Mouse (Mus musculus) adipocyte (in vitro differentiated cells): Measurements from ENCODE around the gene Tigd3.

ENCODE experiments used
- DNase-seq: peaks from one replicate; pipeline ENCODE4 v3.0.0-alpha.2; 2016; ENCODE audit warnings: low spot score

The Tigd3 gene

DNA sequence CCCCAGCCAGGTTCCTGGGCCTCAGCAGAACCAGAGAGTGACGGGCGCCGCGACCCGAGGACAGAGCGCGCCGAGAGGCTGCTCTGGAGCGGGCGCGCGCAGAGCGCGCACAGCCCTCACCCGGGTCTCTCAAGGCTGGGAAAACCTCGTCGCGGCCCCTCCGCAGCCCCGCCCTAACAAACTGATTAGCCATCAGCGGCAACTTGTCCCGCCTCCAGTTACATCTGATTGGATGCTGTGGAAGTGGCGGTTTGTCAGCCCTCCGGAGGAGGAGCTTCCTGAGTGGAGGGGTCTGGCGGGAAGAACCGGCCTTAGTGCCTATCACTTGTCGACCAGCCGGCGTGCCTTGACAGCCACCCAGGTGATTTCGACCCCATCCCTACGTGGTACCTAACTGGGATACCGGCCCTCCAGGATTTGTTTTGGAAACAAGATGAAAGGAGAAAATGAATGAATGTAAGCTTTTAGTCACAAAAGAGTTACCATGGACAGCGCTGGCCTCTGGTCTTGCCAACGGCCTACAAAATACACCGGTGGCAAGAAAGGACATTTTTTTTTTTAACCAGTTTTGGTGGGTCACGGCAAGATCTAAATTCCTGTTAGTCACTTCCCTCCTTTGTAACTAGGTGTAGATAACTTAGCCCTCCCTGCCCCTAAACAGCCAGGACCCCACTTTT lies at the start of gene Tigd3:
Gene Tigd3, minus strand, starts transcription at position 148 of the 677 bp plus-strand sequence.
- peak; percentile 83 for DNase-seq

DNA sequence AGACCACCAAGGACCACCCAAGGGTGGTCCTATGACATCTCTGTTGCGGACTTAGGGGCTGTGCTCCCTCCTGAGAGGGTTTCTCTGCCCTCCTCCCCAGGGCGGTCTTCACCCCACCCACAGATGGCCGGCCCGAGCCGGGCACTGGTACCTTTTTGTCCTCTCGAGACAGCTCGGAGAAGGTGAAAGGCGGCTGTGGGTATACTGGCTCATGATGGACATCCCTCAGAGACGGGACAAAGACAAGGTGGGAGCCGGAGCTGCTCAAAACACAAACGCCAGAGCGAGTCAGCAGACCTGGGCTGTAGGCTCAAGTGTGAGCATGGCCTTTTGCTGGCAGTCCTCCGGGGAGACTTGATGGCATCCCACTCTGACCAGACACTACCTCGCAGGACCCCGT lies 49.5 kb upstream of the Tigd3 start:
- no peak for DNase-seq

DNA sequence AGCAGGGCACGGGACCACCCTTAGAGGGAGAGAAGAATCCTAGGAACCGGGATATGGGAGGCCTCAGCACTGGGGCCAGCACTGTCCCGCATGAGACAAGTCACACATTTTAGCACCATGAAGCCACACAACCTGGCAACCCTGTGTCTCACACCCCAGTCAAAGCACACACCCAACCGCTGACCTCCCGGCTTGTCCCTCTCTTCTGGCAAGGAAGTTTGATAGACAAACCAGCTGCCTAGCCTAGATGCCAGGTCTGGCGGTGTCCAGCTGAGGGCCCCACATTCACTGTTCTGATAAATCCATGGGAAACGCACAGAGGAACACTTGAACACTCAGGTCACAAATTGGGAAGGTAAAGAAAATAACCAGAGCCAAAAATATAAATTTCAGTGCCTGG lies 48.6 kb upstream of the Tigd3 start:
- DNase-seq: no peak

DNA sequence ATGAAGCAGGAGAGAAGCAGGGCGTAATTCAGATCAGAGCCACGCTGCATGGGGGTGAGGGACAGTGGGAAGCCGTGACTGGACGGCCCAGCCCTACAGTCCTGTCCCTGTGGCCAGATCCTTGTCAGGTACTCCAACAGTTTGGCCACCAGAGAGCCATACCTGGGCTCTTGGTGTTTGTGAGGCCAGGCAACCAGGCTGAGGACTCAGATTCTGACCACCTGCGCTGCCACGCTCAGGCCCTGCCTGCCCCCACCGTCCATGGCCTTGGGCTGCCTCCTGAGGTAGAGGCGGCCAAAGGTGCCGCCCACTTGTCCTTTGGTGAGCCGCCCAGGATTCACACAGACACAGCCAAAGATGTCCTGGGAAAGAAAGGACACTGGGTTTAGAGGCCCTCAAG lies 46.7 kb upstream of the Tigd3 start:
- no peak for DNase-seq

DNA sequence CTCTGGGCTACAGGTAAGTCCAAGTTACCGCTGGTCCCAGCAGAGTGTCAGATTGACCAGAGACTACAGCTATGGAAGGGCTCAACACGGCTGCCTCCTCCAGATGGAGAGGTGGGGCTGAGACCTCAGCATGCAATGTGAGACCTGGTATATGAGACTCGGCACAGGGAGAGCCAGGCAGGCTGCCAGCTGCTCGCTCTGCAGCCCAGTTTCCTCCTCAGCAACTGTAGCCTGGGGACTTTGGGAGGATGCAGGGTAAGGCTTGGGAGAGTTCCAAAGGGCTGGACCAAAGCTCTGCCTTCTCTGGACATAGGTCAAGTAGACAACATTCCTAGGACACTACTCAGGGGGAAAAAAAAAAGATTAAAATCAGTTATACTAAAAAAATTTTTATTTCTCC lies 46.2 kb upstream of the Tigd3 start:
- peak; percentile 96 for DNase-seq

DNA sequence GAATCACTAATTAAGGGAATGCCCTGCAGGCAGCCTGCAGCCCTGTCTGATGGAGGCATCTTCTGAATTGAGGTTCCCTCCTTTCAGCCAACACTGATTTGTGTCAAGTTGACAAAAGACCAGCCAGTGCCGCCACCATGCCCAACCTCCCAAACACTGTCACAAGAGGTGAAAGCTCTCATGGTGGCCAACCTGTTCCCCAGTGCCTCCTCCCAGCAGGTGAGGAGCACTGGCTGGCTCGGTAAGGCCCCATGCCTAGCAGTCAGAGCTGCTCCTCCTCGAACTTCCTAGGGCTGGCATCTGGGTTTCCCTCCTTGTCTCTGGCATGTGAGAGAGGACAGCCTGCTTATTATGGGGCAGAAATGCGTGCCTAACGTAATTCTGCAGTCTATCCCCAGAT lies 45.8 kb upstream of the Tigd3 start:
- DNase-seq: no peak

DNA sequence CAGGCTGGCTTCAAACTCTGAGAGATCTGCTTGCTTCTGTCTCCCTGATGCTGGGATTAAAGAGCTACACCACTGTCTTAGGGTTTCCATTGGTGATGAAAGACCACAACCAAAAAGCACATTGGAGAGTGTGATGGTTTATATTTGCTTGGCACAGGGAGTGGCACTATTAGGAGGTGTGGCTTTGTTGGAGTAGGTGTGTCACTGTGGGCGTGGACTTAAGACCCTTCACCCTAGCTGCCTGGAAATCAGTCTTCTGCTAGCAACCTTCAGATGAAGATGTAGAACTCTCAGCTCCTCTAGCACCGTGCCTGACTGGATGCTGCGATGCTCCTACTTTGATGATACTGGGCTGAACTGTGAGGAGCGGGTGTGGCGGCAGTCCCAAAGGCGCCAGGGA lies 44.6 kb upstream of the Tigd3 start:
- no peak for DNase-seq

DNA sequence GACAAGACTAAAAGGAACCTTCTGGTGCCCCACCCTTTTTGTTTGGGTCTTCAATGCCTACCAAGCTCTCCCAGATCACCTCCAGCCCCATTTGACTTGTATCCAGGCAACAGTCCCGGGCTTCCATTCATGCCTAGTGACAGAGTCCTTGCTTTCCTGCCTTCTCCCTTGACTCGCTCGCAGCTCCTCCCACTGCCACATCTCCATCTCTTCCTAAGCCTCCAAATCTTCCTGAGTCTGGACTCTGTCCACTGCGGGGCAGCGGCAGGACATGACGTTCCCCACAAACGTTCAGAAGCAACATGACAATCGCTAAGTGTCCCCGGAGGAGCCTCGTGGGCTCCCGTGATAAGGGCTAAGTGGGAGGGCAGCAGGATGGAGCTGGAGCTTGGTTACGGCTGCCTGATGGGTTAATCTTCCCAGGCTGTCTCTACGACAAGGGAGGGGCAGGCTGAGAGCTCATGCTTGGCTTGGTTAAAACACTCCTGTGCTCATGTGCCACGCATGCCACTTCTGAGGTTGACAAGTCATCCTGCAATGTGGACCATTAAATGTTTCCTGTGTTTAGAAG lies 44.0 kb upstream of the Tigd3 start:
- no peak for DNase-seq

DNA sequence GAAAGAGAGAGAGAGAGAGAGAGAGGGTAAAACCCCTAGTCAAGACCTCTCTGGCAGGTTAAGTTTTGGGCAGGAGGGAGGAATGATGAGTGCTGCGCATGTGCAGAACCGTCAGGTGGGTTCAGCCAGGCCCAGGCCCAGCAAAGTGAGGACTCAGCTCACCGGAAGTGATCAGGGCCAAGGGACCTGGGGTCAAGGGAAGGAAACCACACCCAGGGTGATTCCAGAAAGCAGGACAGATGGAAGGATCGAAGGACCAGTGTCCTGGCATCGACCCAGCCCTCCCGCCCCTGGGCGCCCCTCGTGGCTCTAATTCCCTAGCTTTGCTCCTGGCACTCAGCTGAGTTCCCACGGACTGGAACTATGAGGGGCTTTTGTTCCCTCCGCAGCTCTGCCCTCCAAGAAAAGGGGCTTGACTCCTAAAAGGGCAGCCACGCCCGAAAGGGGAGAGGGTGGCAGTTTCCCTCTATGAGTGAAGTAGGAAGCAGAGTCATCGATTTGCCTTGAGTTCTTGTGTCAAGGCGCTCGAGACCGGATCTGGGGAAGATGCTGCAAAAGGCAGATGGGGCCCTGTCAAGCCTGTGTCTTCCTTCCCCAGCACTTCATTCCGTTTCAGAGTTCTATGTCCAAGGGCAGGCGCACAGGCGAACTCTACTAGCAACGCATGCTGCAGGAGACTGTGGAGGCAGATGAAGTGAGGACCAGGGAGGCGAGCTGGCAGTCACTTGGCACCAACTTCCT lies 43.3 kb upstream of the Tigd3 start:
- no peak for DNase-seq

DNA sequence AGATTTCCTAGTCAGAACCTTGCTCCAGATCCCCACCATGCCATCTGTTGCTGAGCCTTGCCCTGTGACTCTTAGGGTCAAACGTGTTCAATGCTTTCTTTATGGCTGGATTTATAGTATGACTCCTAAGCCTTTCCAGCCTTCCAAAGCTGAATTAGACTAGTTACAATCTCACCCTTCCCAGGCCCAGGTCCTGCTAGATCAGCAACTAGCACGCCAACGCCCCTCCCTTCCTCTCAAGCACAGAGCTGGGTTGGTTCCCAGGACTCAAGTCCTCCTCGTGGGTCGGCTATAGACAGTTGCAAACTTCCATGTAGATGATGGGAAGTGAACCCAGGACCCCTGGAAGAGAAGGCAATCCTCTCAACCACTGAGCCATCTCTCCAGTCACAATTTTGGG lies 41.7 kb upstream of the Tigd3 start:
- DNase-seq: no peak

DNA sequence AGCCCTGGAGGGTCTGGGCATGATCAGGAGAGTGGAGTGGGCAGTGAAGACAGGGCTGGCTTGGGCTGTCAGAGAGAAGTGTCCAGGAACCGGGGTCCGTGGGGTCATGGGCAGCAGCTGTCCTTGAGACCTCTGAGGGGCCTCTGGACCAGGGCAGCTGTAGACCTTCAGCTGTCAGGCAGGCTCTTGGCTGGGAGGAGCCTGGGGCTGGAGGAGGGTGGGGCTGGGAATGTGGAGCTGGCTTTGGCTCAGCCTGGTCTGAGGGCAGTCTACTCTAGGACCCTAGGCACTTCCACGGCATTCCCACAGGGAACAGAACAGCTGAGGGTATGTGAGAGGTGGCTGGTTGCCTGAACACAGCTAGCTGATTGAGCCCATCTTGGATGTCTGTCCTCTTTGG lies 41.3 kb upstream of the Tigd3 start:
- DNase-seq: no peak

DNA sequence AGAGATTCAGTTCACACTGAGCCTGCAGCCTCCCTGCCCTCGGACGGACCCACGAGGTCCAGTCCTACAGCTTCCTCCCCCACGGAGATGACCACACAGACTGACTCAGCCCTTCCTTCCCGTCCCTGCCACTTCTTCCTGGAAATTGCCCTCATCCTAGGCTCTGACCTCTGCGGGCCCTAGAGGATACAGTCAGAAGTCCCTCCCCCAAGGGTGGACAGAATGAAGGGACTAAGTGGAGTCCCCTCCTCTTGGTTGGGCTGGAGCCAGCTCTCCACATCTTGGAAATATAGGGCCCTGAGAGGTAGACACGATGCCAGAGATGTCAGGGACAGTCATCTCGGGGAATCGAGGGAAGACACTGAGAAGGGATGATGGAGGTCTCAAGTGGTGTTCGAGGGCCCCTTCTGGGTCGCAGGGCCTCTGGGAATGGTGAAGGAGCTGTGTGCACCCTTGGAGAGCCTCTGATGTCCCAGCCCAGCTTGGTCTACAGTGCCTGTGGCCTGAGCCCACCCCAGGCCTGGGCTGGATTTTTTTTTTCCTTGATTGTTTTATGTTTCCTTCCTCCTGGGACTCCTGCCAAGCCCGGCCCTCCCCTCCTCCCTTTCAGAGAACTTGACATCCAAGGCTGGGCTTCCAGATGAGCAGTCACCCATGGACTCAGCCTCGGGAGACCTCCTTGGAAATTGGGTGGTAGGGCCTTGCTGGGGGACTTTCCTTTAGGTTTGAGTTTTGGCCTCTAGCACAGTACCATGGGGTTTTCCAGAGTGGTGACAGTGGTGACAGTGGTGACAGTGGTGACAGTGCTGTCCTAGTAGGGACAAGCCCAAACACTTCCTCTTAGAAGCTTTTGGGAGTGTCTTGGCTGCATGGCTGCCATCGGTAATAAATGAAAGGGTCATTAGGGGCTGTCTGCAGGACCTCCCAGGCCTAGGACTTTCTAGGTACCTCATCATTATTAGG lies 36.0 kb upstream of the Tigd3 start:
- peak; percentile 54 for DNase-seq

DNA sequence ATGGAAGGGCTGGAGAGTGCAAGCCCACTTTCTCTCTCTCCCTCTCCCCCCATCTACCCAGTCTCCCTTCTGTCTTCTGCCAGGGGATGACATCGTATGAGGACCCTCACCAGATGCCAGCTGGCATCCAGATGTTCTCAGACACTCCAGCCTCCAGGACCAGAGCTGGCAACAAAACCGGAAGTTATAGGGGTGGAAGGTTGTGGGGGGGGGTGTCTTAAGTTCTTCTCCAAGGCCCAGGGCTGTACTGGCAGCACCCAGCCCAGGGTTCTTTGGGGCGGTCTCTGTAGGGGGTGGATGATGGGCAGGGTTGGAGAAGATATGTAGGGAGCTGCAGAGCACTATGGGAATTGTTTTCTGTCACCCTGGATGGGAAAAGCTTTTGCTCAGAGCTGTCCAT lies 34.6 kb upstream of the Tigd3 start:
- DNase-seq: peak; percentile 84

DNA sequence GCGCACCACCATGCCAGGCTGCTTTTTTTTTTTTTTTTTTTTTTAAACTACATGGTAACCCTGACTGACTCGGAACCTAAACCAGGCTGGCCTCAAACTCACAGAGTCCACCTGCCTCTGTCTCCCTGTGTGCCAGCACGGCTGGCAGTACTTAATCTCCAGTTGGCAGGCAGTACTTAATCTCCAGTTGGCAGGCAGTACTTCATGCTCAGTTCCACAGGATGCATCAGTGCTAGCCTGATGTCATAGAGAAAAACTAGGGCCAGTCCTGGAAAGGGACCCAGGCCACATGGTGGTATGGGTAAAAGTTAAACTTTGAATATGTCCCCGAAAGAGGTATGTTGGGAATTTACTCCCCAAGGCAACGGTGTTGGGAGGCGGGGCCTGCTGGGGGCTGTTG lies 34.2 kb upstream of the Tigd3 start:
- DNase-seq: peak; percentile 77

DNA sequence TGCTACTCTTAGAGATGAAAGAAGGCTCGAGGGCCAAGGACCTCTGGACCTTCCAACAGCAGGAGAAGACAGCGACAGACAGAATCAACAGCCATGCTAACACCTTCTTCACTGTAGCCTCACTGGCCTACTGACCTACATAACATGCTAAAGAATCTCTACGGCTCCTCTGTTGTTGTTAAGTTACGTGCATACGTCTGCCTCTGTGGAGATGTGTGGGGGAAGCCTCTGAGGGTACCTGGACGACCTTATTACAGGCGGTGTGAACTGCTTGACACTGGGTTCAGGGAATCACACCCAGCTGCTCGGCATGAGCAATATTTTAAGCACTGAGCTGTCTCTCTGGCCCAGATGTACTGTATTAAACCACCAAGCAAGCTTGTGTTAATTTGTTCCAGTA lies 33.6 kb upstream of the Tigd3 start:
- DNase-seq: no peak

DNA sequence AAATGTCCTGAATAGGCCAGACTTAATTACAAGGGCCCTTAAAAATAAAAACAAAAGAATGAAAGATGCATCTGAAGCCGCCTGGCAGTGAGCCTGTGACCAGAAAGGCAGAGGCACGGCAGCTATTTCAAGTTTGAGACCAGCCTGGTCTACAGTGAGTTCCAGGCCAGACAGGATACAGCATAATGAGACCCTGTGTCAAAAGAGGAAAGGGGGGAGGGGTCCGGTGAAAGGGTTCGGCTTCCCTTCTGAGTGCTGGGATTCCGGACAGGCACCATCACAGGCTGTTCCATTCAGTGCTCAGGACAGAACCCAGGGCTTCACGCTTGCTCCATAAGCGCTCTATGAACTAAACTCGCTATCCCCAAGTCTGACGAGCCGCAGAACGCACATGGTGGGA lies 33.1 kb upstream of the Tigd3 start:
- DNase-seq: no peak

DNA sequence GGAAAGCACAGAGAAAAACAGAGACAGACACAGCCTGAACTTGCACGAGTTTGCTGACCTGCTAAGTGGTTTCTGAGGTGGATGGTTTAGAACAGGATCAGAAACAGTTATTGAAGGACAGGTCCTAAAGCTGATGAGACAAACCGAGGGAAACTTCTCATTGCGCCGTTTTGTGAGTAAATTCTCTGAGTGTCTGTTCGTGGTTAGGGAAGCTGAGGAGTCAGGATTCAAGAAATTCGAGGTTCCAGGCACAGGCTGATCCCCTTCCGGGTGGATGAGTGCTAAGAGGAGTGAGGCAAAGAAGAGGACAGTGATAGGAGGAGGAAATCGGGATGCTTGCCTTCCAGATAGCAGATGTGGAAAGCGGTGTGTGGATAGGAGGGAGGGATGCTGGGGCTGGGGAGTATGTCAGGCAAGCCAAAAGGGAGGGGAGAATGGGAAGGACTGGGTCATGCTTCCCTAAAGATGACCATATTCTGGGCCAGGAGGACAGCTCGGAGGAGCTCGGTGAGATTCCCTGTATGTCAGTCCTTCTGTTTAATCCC lies 31.4 kb upstream of the Tigd3 start:
- peak; percentile 46 for DNase-seq

DNA sequence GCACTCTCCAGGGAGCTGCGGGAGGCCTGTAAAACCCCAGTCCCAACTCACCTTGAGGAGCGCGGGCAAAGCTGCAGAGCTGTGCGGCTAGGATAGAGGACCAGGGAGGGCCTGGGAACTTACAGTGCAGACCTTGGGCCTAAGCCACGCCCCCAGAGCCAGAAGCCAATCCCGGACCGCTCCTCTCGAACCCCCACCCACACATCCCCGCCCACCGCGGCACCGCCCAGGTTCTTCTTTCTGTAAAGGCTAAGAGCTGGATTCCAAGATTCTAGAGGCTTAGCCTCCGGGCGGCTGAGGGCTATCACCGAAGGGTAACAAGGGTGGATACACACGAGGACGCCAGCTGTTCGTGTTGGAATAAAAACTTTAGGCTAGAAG lies 30.8 kb upstream of the Tigd3 start, which contains the start of gene Cdc42ep2:
Gene Cdc42ep2, minus strand, starts transcription at position 104 of the 381 bp plus-strand sequence.
- DNase-seq: peak; percentile 99

DNA sequence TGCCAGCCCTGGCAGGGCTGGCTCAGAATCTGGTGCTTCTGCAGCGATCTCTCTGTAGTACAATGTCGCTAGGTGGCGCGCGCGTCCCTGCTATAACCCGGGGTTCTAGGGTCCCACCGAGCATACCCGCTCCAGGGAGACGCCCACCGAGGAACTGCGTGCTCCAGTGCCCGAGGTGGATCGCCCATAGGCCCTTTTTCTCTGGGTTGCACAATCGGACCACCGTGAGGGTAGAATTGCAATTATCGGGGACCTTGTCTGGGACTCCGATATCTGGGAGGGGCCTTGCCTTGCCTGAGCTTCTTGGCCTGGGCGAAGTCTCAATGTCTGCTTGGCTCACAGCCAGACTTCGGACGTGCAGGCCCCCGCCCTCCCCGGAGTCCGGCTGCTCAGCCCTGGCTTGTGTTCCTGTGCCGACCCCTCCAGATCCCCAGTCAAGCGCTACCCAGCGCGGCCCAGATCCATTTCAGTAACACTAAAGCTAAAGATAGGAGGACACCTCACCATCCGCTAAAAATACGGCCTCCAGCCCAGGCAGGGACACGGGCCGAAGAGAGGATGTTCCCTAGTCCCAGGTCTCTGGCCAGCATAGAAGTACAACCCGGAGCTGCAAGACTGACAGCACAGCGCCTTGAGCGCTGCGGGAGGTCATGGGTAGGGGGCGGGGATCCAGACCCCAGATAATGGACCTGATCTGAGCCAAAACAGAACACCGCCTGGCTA lies 30.2 kb upstream of the Tigd3 start:
- DNase-seq: peak; percentile 88

DNA sequence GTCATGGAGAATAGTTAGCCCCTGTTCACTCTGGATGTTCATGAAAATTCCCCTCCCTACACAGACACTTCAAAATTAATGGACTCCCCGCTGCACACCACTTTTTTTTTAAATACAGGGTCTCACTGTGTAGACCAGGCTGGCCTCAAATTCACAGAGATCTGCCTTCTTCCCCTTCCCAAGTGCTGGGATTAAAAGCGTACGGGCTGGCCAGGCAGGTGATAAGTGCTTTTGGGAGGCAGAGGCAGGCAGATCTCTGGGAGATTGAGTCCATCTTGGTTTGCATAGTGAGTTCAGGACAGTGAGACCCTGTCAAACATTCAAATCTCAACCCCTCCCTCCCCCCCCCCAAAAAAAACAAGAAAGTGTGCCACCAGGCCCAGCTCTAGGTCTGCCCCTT lies 29.0 kb upstream of the Tigd3 start:
- DNase-seq: no peak
